Mouse (Mus musculus) frontal cortex, postnatal 25 days (tissue): ENCODE data around the gene Ppt1.
A peak's percentile ranks its signal among the peaks of the same experiment; 100 is the strongest.

Experiments used
- DNase-seq, 2 experiments: peaks; one replicate each; pipeline ENCODE4 v3.0.0; 2022; ENCODE audit warnings: low spot score in 2 of 2

The Ppt1 gene

DNA sequence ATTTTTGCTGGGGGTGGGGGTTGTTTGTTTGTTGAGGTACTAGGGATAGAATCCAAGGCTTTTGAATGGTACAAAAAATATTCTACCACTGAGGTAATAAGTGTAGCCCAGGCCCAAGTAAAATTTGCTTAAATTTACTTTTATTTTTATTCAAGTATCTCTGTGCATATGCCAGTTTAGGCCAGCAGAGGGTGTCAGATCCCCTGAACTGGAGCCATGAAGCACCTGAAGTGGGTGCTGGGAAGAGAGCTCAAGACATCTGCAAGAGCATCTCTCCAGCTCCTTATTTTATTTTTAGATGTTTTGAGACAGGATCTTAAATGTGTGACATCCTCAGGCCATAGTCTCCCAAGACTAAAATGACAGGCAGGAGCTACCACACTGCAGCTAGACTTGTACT lies 34.0 kb downstream of the Ppt1 start:
- DNase-seq, result no peak

DNA sequence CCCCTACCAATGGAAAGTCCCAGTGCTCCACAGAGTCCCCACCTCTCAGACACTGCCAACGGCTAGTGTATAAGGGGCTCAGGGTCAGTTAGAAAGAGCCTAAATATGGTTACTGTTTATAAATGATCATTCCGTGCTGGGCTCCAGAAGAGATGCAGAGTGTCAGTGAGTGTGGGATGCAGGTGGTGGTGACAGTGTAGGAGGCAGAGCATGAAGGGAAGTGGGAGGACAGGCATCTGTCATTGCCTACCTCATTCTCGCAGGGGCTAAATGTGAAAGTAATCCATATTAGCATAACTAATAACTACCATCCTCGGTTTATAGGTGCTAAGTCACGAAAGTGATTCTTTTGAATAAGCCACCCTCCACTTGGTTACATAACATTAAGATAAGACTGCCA lies 34.7 kb downstream of the Ppt1 start:
- DNase-seq, result no peak

DNA sequence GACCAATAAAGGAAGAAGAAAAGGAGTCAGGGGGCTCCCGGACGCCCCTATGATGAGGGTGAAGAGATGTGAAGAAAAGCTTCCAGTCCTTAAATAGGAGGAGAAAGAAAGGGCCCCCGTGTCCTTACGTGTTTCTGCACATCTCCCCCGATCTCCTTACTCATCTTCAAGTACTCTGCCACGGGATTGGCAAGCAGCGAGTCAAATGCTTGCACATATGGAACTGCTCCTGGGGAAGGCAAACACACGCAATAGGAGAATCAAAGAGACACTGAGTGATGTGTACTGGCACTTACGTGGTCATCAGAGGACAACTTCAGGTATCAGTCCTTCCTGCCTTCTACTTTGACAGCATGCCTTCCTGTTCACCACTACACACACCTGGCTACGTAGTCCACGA lies 35.2 kb downstream of the Ppt1 start:
- DNase-seq, result no peak

DNA sequence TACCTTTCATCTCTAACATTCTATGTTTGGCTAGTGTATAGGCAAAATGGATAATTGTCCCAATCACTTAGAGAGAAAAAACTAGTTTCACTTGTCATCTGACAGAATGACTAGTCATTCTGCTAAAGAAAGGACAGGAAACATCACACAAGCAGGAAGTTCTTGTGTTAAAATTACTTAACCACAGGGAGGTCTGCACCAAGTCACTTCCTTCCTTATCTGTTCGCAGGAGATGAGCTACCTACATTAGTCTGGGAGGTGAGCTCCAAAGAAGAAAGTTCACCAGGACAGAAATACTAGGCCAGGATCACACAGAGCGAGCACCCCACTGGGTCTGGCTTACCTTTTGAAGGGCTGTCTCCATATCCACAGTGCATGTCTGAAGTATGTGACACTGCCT lies 35.9 kb downstream of the Ppt1 start:
- DNase-seq, result no peak

DNA sequence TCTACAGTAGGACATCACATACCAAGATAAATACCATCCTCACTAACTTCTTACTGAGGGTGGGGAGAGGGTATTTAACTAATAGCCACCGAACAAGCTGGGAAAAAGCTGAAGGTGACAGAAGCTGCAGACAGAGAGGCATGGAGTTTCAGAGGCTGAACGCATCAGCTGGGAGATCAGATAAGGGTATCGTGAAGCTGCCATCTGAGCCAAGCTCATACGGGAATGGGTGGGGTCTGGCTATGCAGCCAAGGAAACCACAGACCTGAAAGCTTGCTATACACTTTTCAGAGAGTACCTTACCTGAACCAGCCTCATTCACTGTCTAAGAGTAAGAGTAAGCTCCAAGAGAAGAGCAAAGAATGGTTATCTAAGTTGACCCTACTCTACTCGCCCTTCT lies 37.0 kb downstream of the Ppt1 start:
- DNase-seq, result no peak

DNA sequence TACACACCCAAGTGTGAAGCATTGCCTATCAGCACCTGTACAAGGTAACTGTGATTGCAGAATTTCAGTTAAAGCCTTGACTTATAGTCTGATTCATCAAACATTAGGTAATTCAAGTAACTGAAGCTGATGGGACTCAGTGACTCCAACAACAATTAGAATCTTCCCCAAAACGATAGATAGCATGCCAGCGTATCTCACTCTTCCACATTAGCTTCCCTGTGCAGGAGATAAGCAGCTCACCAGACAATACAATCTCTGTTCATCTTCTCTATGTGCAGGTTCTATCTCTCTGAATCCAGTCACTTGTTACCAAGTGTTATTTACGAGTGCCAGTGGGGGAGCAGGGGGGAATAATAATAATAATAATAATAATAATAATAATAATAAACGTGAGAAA lies 37.5 kb downstream of the Ppt1 start:
- no peak for DNase-seq

DNA sequence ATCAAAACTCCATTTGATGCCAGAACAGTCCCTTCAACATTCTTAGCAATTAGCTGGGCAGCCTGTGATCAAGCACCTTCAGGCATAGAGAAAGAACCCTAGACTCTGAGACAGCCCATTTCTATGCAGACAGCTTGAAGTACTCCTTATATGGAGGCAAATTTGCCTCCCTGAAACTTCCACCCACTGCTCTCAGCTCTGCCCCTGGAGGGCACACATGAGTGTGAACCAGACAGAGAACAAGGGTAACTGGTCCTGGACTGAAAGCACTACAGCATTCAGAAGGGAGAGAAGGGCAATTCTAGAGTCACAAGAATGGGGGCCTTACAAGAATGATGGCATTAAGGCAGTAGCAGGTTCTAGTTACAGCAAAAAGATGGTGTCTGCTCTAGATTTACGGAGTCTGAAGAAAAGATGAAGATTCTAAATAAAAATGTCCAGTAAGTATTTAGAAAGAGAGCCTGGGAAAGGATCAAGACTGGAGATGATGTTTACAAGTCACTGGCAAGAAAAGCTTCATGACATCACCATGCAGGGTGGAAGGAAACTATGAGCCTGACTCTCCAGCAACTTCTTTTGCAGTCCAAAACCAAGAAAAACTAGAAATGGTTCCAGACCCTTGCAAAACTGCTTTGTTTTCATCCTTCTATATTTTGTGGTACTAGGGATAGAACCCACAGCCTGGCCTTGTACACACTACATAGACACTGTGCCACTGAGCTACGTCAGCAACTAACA lies 42.5 kb downstream of the Ppt1 start:
- no peak for DNase-seq

DNA sequence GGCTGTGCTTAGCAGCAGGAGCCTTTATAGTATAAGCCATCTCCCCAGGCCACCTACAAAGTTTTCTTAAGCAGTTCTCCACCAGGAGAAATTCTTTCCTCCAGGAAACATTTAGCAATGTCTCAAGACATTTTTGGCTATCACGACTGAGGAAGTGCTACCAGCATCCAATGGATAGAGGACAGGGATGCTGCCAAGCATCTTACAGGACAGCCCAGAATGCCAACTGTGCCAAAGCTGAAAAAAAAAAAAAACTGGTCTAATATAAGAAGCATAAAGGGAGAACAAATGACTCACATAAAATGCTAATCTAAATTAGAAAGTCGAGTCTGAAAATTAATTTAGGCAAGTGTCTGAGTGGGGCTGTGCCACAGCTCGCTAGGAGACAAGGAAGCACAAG lies 46.5 kb downstream of the Ppt1 start:
- DNase-seq, result no peak

DNA sequence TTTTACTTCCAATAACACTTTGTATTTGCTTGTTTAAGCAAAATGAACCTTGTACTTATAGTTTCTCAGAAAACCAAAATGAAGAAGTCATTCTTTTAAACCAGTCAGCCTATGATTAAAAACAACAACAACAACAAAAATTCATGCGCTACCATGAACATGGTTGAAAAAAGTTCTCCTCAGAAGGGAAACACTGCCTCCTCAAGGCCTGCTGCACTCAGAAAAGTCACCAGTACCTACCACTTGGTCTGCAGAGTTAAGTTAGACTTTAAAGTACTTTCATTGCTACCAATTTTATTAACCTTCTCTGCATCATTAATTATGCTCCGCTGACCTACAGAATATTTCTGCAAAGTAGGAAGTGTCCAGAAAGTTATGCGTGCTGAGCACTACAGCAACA lies 47.3 kb downstream of the Ppt1 start:
- DNase-seq, result no peak

DNA sequence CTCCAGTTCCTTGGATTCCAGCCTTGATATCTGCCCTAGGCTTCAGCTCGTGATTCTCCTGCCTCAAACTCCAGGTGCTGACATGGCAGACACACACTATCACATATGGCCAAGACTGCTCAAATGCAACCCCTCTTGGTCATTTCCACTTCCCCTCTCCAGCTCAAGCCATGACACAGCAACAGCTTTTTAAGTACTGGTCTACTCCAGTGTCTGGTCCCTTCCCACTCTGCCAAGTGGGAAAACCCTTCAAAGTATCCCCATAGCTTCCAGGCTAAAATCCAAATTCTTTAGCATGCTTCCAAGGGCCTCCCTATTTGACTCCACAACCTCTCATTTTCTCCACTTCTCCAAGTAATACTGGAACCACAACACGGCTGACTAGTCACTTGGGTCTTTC lies 48.0 kb downstream of the Ppt1 start:
- no peak for DNase-seq

DNA sequence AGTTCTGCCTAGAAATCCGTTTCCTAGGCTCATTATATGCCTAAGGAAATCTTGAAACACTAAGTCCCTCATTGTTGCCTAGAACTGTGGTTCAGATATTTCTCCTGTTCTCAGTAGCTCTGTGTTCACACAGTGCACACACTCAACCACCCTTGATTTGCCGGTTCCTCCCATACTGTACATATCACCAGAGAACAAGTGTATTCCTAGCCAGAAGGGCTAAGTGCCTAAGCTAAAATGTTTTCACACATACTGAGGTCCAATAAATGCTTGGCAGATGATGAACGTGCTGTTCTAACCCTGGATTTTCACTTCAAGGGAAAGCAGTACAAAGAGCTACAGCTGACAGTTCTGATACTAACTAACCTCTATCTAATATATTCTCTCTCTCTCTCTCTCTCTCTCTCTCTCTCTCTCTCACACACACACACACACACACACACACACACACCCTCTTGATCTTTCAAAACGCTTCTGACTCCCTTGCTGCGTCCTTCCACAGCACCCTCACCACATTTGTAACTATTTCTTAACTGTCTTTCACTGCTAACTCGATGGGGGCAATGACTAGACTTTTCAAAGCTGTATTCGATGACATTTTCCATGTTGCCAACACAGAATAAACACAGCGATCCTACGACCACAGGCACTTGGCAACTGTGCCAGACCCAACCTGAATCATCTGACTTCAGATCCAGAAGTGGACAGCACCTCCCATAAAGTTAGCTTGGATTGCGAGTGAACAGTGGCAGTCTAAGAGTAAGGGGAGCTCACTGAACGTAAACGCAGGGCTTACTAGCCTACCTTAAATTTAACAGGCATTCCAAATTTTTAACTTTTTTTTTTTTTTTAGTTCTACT lies 48.7 kb downstream of the Ppt1 start:
- DNase-seq, result no peak

DNA sequence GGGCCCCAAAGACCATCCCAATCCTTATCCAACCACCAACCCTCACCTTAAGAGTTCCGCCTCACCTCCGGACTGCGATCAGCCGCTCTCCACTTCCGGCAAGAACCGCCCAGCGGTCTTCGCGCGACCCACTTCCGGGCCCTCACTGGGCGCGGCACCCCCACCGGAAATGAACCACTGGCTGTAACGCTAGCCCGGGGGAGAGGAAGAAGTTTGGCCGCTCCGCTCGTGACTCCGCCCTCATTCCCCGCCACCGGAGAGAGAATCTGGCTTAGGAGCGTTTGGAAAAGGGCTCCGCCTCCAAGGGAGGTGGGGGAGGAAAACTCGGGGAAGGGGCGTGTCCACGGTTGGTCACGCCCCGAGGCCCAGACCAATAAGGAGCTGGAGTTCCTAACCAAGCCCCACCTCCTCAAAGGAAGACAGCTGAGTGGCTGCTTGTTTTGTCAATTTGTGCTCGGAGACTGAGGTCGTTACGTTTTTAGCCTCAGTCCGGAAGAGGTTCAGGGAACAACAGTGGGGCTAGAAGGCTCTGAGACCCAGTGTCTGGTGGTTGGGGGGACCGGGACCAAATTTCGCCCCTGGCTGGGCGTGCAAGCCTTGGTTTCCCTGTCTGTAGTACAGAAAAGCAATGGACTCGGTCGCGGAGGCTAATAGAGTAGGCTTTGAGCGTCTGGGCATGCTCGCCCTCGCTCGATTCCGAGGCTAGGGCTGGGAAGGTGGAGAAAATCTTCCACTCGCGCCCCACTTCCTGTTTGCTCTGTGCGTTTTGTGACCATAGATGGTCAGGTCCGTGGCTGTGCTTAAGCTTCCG lies 49.9 kb downstream of the Ppt1 start, which contains the start of gene Cap1:
TSS of gene Cap1 (minus strand) at position 289 of the 811 bp plus-strand sequence.
- DNase-seq, result peak; percentile 91 to 97

DNA sequence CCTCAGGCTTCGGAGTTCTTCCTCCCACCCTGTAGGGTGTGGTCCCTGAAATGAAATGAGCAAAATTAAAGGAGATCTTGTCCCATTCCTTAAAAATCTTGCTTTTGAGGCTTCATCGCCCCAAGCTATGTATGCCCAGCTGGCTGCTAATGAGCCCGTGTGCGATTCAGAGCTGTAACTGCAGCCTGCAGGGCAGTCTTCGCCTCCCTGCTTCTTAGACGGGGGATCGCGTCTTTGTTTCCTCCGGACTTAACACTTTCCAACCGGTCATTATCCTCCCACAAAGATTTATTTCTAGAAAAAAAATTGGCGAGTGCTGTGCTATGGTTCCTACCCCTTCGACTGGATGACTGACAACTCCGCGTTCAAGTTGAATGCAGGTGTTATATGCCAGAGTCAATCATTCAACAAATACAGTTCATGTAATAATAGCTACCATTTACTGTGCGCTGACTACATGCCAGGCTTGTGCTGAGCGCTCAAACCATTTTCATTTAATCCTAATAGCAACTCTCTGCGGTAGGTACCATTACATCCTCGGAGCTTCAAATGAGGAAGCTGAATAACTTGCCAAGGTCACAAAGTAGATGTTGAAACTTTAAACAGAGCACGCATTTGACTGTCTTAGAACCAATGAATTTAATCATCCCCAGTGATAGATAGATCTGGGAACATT lies 50.7 kb downstream of the Ppt1 start:
- no peak for DNase-seq

DNA sequence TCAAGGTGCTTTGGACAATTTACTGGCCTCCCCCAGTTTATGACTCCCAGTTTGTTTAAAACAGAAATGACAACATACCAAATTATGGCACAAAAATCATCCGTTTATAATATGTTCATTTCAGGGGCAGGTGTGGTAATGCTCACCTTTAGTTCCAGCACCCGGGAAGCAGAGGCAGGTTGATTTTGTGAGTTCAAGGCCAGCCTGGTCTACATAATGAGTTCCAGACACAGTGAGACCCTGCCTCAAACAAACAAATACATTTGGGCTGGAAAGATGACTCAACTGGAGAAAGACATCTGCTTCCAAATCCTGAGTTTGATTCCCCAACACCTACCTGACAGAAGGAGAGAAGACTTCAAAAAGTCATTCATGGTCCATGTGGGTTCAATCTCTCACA lies 51.3 kb downstream of the Ppt1 start:
- no peak for DNase-seq

DNA sequence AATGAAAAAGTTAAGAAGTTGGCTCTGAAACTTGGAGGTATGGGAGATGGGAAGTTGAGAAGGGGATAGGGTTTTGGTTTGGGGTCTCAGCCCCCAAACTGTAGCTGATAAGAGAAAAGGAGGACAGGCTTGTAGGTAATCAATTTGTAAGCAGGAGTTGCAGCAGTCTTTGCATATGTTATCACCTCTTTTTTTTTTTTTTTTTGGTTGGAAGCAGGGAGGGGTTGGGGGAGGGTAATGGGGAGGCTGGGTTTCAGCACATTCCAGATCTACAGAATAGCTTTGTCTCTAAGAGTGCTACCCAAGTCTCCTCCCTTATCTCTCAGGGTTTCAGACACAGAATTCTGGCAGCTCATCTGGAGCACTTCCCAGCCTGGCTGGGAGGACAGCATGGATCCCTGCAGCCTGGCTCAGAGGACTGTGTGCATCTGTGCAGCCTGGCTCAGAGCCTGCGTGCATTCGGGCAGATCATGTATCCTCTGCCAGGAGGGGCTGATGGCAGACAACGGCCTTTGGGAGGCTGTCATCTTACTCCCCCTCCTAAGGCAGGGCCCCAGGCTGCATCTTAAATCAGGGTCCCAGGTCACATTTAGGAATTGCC lies 54.9 kb downstream of the Ppt1 start:
- peak; percentile 40 to 49 for DNase-seq

DNA sequence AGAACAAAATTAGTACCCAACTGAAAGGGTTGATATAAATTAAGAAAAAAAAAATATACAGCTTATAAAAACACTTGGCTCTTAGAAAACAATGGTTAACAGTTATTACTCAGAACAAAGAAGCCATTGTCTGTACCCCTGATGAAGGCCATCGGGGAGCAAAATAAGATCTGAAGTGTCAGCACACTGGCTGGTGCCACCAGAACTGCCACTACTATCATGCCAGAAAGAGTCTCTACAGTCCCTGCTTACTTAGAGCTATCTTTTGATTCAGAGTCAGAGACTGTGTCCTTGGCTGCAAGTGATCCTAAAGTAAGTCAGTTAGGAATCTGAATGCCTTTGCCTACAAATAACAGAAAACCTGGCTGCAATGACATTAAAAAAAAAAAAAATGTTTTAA lies 55.6 kb downstream of the Ppt1 start:
- DNase-seq, result no peak

DNA sequence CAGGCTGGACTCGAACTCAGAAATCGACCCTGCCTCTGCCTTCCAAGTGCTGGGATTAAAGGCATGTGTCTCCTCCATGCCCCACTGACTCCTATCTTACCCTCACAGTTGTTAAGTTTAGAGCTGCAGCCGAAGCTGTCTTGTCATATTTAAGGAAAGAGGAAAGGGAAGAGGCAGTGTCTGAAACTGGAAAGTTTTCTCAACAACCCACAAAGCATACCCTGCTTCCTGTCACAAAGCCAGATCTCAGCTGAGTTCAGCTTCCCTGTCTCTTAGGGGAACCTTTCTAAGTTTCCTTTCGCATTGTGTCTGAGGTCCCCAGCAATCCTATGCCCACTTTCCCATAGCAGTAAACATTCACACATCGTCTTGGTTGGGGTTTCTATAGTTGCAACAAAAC lies 56.1 kb downstream of the Ppt1 start:
- no peak for DNase-seq

DNA sequence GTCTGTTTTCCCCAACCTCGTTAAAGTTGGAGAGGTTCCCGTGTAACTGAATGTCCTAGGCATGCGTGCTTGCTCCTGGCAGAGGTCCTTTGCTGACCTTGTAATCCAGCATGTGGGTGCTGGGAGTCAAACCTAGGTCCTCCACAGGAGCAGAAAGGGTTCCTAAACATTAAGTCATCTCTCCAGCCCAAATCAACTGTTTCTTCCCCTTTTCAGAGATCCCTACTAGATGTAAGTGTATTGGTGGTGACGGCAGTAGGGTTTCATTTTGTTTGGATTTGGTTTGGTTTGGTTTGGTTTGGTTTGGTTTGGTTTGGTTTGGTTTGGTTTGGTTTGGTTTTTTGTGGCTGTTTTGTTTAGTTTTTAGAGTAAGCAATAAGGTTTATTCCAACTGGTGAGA lies 61.7 kb downstream of the Ppt1 start:
- no peak for DNase-seq

DNA sequence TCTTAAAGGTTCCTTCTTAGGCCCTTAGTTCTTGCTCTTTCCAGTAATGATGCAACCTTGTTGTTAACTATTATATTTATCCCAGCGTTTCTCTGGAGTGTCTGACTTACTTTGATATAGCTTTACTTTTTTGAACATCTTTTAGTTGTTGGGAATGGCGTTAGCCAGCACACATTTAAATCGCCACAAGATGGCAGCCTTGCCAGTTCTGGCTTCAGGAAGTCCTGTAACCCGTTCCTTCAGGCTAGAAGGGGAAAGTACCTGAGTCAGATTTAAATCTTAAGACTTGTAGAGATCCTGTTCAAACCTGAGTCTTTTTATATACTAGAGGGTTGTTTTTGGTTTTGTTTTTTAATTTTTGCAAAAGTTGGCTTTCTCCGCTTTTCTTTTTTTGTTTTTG lies 62.3 kb downstream of the Ppt1 start:
- peak; percentile 61 to 65 for DNase-seq

DNA sequence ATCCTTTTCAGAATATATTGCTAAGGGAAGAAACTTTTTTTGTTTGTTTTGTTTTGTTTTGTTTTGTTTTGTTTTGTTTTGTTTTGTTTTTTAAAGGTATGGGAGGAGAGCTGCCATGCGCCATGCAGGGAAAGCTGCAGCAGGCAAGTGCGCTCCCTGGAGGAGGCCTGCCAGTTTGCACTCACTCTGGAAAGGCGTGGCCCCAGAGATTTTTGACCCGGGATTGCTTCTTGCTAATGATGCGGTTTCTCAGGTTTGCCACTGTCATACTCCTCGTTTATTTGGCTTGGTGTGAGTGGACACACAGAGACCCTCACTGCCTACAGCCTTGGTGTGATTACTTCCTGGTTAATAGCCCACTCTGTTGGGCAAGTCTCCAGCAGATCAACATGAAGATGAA lies 66.1 kb downstream of the Ppt1 start:
- no peak for DNase-seq

DNA sequence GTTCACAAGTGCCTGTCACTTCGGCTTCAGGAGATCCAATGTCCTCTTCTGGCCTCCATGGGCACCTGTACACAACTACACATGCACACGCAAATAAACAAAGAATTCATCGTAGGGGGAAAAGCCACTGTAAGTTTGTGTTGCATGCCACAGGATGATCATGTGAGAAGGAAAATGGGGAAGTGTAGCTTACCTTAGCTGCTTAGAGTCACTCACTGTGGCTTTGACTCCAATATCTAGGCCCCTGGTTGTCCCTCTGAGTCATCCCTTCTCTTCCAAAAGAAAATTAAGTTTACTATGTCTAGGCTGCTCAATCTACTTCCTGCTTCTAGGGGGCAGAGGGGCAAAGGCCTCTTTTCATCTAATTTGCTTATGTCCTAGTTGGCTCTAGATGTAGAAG lies 67.7 kb downstream of the Ppt1 start:
- DNase-seq, result no peak
